8 mouse cellular contexts compared by ENCODE assay signal in the genomic region with DNA sequence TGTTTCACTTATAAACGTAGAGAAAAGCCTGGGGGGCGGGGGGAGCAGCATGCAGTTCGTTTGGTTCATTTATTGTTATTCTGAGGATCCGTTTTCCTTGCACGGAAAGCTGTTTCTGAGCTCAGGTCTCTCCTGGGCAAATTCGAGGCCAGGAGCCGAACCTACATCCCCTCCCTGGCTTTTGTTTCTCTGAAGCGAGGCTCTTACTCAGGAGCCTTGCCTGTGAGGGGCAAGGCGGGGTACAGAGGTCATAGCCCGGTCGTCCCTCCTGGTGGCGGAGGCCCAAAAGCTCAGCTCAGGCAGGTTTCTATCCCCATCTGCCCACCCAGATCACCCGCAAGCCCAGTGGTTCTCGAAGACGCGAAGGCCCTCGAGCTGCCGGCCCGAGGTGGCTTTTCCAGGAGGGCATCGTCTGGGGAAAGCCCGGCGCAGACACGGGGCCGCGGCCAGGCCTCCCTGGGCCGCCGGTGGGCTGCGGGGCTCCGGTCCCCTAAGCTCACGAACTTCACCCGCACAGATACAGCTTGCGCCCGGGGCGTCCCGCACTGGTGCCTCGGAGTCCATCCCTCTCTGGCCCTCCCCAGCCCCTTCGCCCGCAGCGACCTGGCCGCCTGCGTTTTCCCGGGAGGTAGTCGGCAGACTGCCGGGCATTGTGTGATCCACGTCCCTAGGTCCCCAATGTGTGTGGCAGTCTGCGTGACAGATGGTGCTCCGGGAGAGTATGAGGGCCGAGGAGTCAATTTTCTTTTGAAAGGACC. TPM values are rescaled to one million over a fixed set of nuclear protein-coding genes. Genes with fewer than 3 reads are reported as not detected.
A peak's percentile ranks its signal among the peaks of the same experiment; 100 is the strongest.
DNase-seq lines count a peak whose midpoint lies in the region; ATAC-seq and TF ChIP-seq lines count a peak whose summit lies in the region.

No protein-coding gene starts in this region.

- WGBS in kidney, embryonic 15.5 days = under 1% methylated on average over 48 of the region's 48 CpGs
- under 1% methylated on average over 48 of the region's 48 CpGs for WGBS in embryonic facial prominence, embryonic 15.5 days
- WGBS in intestine, embryonic 16.5 days = 1% methylated on average over 48 of the region's 48 CpGs
- WGBS in neural tube, embryonic 13.5 days = under 1% methylated on average over 48 of the region's 48 CpGs

- H3K4me2 ChIP-seq in kidney, embryonic 15.5 days = peak overlapping the region; percentile 61
- H3K4me2 ChIP-seq in embryonic facial prominence, embryonic 15.5 days (replicated peaks) = peak overlapping the region; percentile 61
- H3K4me2 ChIP-seq in intestine, embryonic 16.5 days (ENCODE audit: low read depth, low read length) = peak overlapping the region; percentile 47
- peak overlapping the region; percentile 74 for H3K4me2 ChIP-seq in neural tube, embryonic 13.5 days

- TF ChIP-seq CTCF in brain, embryonic 14.5 days (IDR thresholded peaks at IDR 0.05; ENCODE audit: borderline replicate concordance, extremely low read depth, insufficient read depth, insufficient read length) = no peak
- no peak for TF ChIP-seq CTCF in left cerebral cortex, adult 2 months (IDR thresholded peaks at IDR 0.05)

- peaks cover 89% of the 10 kb centered on the region for H3K27me3 ChIP-seq in kidney, embryonic 15.5 days
- peaks cover 78% of the 10 kb centered on the region for H3K27me3 ChIP-seq in embryonic facial prominence, embryonic 15.5 days
- peaks cover 62% of the 10 kb centered on the region for H3K27me3 ChIP-seq in intestine, embryonic 16.5 days (replicated peaks; ENCODE audit: control insufficient read depth, insufficient read depth, low read length)
- peaks cover 23% of the 10 kb centered on the region; the same call in 1 of the 2 replicates for H3K27me3 ChIP-seq in neural tube, embryonic 13.5 days

- H3K36me3 ChIP-seq in kidney, embryonic 15.5 days = no peaks in the 10 kb centered on the region
- H3K36me3 ChIP-seq in embryonic facial prominence, embryonic 15.5 days = no peaks in the 10 kb centered on the region
- H3K36me3 ChIP-seq in intestine, embryonic 16.5 days (ENCODE audit: control insufficient read depth, insufficient read depth, low read length) = no peaks in the 10 kb centered on the region
- H3K36me3 ChIP-seq in neural tube, embryonic 13.5 days = no peaks in the 10 kb centered on the region

- peaks cover 21% of the 10 kb centered on the region for H3K4me1 ChIP-seq in kidney, embryonic 15.5 days
- H3K4me1 ChIP-seq in embryonic facial prominence, embryonic 15.5 days = peaks cover 23% of the 10 kb centered on the region
- H3K4me1 ChIP-seq in intestine, embryonic 16.5 days (ENCODE audit: control insufficient read depth, insufficient read depth, low read length) = peaks cover 19% of the 10 kb centered on the region
- peaks cover 38% of the 10 kb centered on the region for H3K4me1 ChIP-seq in neural tube, embryonic 13.5 days (replicated peaks)

- H3K27ac ChIP-seq in kidney, embryonic 15.5 days = no peak overlapping the region
- H3K27ac ChIP-seq in embryonic facial prominence, embryonic 15.5 days (replicated peaks) = no peak overlapping the region
- no peak overlapping the region for H3K27ac ChIP-seq in intestine, embryonic 16.5 days (ENCODE audit: low read length)
- peak overlapping the region; percentile 100 for H3K27ac ChIP-seq in neural tube, embryonic 13.5 days (replicated peaks)
- H3K27ac ChIP-seq in left cerebral cortex, adult 2 months = no peak overlapping the region

- ATAC-seq in kidney, embryonic 15.5 days (replicated peaks; ENCODE audit: low FRiP score) = no peak; the same call in 1 of the 2 replicates
- peak; percentile 39; the same call in 1 of the 2 replicates for ATAC-seq in embryonic facial prominence, embryonic 15.5 days (ENCODE audit: insufficient number of reproducible peaks, low FRiP score, low TSS enrichment, low read depth)
- no peak for ATAC-seq in intestine, embryonic 16.5 days
- ATAC-seq in neural tube, embryonic 13.5 days (ENCODE audit: low read depth) = peak; percentile 55

- DNase-seq in kidney, adult 9 months = no peak
- peak; percentile 70 for DNase-seq in brain, embryonic 14.5 days (ENCODE audit: low read depth)
- DNase-seq in left cerebral cortex, adult 2 months (ENCODE audit: extremely low spot score in 1 of 2, low spot score in 2 of 2) = no peak
- DNase-seq in c-Kit-positive CD71-positive TER-119-positive erythroid progenitor cells, embryonic 14.5 days (ENCODE audit: low spot score) = no peak

- intact Hi-C loops in left cerebral cortex, adult 2 months (cut with DNase I) = no loop called here

- H3K9me3 ChIP-seq in kidney, embryonic 15.5 days (replicated peaks) = no peaks in the 10 kb centered on the region
- no peaks in the 10 kb centered on the region for H3K9me3 ChIP-seq in embryonic facial prominence, embryonic 15.5 days (replicated peaks)
- no peaks in the 10 kb centered on the region for H3K9me3 ChIP-seq in intestine, embryonic 16.5 days (ENCODE audit: control insufficient read depth, low read length)
- H3K9me3 ChIP-seq in neural tube, embryonic 13.5 days = no peaks in the 10 kb centered on the region

- H3K4me3 ChIP-seq in kidney, embryonic 15.5 days (replicated peaks) = peak overlapping the region; percentile 37
- H3K4me3 ChIP-seq in embryonic facial prominence, embryonic 15.5 days (replicated peaks) = peak overlapping the region; percentile 38
- peak overlapping the region; percentile 32 for H3K4me3 ChIP-seq in intestine, embryonic 16.5 days (ENCODE audit: low read length)
- H3K4me3 ChIP-seq in neural tube, embryonic 13.5 days = peak overlapping the region; percentile 65
- no peak overlapping the region for H3K4me3 ChIP-seq in left cerebral cortex, adult 2 months

- 0 out of 2 replicates have a peak, but pooled peaks have one; percentile 4 for TF ChIP-seq POLR2A in brain, embryonic 14.5 days (IDR thresholded peaks at IDR 0.05; ENCODE audit: borderline replicate concordance, extremely low read depth, insufficient read depth, insufficient read length, poor library complexity, severe bottlenecking)

- no peak overlapping the region for H3K9ac ChIP-seq in kidney, embryonic 15.5 days
- H3K9ac ChIP-seq in embryonic facial prominence, embryonic 15.5 days = no peak overlapping the region
- 0 out of 2 replicates have a peak overlapping the region, but pooled peaks have one; percentile 11 for H3K9ac ChIP-seq in intestine, embryonic 16.5 days (ENCODE audit: low read depth, low read length)
- H3K9ac ChIP-seq in neural tube, embryonic 13.5 days = peak overlapping the region; percentile 96

RNA-seq across cellular contexts. Expression of a gene that starts 1.6 kb away (rescaled TPM):
- not detected in 2 replicates for polyA plus RNA-seq in kidney, embryonic 15.5 days (2015; fragmentation: Nextera tagmentation; extraction: Ambion mirVana)
- polyA plus RNA-seq in brain, embryonic 14.5 days (2012; rRNA removed) = 32.5 and 40.8 TPM in 2 replicates
- polyA plus RNA-seq in embryonic facial prominence, embryonic 15.5 days (2015; fragmentation: Nextera tagmentation; extraction: Ambion mirVana) = 4.4 and 5.8 TPM in 2 replicates
- 0.09 TPM in 1 of 2 replicates, not detected in the other for polyA plus RNA-seq in intestine, embryonic 16.5 days (2015; fragmentation: Nextera tagmentation; extraction: Ambion mirVana)
- 72.7 and 75.5 TPM in 2 replicates for polyA plus RNA-seq in neural tube, embryonic 13.5 days (2015; fragmentation: Nextera tagmentation; extraction: Ambion mirVana)
- under 1 TPM; 0.26 to 0.52 TPM for total RNA-seq in left cerebral cortex, adult 2 months (2021)

Comparison
In these comparisons a context has a peak if more than half of its experiments do, and no peak if none do; other contexts are left out.
1. ATAC-seq: peak in embryonic facial prominence, embryonic 15.5 days (single experiment) and neural tube, embryonic 13.5 days (single experiment); none in kidney, embryonic 15.5 days (single experiment) and intestine, embryonic 16.5 days (single experiment).
2. H3K9ac ChIP-seq: peak in intestine, embryonic 16.5 days (single experiment) and neural tube, embryonic 13.5 days (single experiment); none in kidney, embryonic 15.5 days (single experiment) and embryonic facial prominence, embryonic 15.5 days (single experiment).
3. Peak in every context shown above with its lines, with median percentiles within 50 percentile points of each other: H3K4me2 ChIP-seq.